Mouse (Mus musculus) heart, embryonic 13.5 days (tissue): ENCODE data around the gene Arhgap31. TPM values are rescaled to one million over a fixed set of nuclear protein-coding genes. Genes with fewer than 3 reads are reported as not detected.

Source experiments
- ATAC-seq: fragments of 200-750 bp; cut with Nextera tagmentation; 2 replicates; pipeline ENCODE4 v1.8.0; 2017; ENCODE audit warnings: moderate TSS enrichment; ENCODE audit not compliant: insufficient number of reproducible peaks, low FRiP score, low TSS enrichment; ENCODE audit errors: extremely low read depth
- H3K27ac ChIP-seq: fragments of 300-500 bp; sonication (generic); replicated peaks from 2 replicates; pipeline ENCODE4 v1.5.1; 2015; ENCODE audit warnings: moderate library complexity, mild to moderate bottlenecking, inconsistent platforms
- H3K27me3 ChIP-seq: fragments of 300-500 bp; sonication (generic); replicated peaks from 2 replicates; pipeline ENCODE4 v1.6.1; 2015; ENCODE audit warnings: mild to moderate bottlenecking, inconsistent platforms
- H3K36me3 ChIP-seq: fragments of 300-500 bp; sonication (generic); 2 replicates; pipeline ENCODE4 v1.6.1; 2015; ENCODE audit warnings: mild to moderate bottlenecking, inconsistent platforms
- H3K4me1 ChIP-seq: fragments of 300-500 bp; sonication (generic); 2 replicates; pipeline ENCODE4 v1.6.1; 2015; ENCODE audit warnings: inconsistent platforms
- H3K4me2 ChIP-seq: fragments of 300-500 bp; sonication (generic); 2 replicates; pipeline ENCODE4 v1.6.1; 2015; ENCODE audit warnings: inconsistent platforms, mild to moderate bottlenecking, moderate library complexity
- H3K4me3 ChIP-seq: fragments of 300-500 bp; sonication (generic); 2 replicates; pipeline ENCODE4 v1.5.1; 2015; ENCODE audit warnings: moderate library complexity, mild to moderate bottlenecking, inconsistent platforms
- H3K9ac ChIP-seq: fragments of 300-500 bp; sonication (generic); 2 replicates; pipeline ENCODE4 v1.6.1; 2015; ENCODE audit warnings: inconsistent platforms, mild to moderate bottlenecking, moderate library complexity
- H3K9me3 ChIP-seq: fragments of 300-500 bp; sonication (generic); 2 replicates; pipeline ENCODE4 v1.6.1; 2016; ENCODE audit warnings: inconsistent platforms
- whole genome bisulfite sequencing: fragments of 180-500 bp; shearing (Covaris S2); methylation state at CpG from one replicate; pipeline ENCODE4 v1.1.7; 2015; ENCODE audit warnings: mixed read lengths; 5-methylcytosine and 5-hydroxymethylcytosine counted together
- polyA plus RNA-seq: library from polyadenylated mRNA; unstranded; fragments of >200 nt; fragmentation: Nextera tagmentation; extraction: Ambion mirVana; gene quantifications from 2 replicates; pipeline ENCODE4 v1.2.1, GENCODE M21; 2015

Gene Arhgap31
- polyA plus RNA-seq, result 26.2 and 27.9 TPM in 2 replicates

- Histone ChIP-seq H3K9me3 (no peaks in the 10 kb centered on the region), H3K9ac (peak within 1 kb of the TSS; percentile 98), H3K4me3 (peak within 1 kb of the TSS; percentile 87), H3K4me2 (peak within 1 kb of the TSS; percentile 71), H3K27ac (peak within 1 kb of the TSS; percentile 100), H3K36me3 (peaks cover 20% of the 10 kb centered on the region), H3K4me1 (peaks cover 44% of the 10 kb centered on the region), H3K27me3 (no peaks in the 10 kb centered on the region)
- under 1% methylated on average over 74 of the region's 74 CpGs for WGBS
- ATAC-seq, result peak; percentile 79
These were observed at the start of gene Arhgap31 for GRCm38 (mm10) chr16:38712581-38713403. TSS of gene Arhgap31 (minus strand) at chr16:38713274.

GRCm38 (mm10) chr16:38762401-38762800 lies 49.3 kb upstream of the Arhgap31 start:
- ATAC-seq, result no peak
- WGBS, result 78% methylated on average over 8 of the region's 8 CpGs
- H3K27ac ChIP-seq, result no peak overlapping the region
- H3K27me3 ChIP-seq, result no peaks in the 10 kb centered on the region
- no peak overlapping the region for H3K4me2 ChIP-seq
- peaks cover 57% of the 10 kb centered on the region for H3K36me3 ChIP-seq
- no peak overlapping the region for H3K9ac ChIP-seq
- H3K9me3 ChIP-seq, result no peaks in the 10 kb centered on the region
- H3K4me1 ChIP-seq, result peaks cover 44% of the 10 kb centered on the region
- H3K4me3 ChIP-seq, result no peak overlapping the region

GRCm38 (mm10) chr16:38761972-38762371 lies 48.9 kb upstream of the Arhgap31 start:
- Histone ChIP-seq H3K36me3 (peaks cover 57% of the 10 kb centered on the region), H3K4me1 (peaks cover 47% of the 10 kb centered on the region), H3K9me3 (no peaks in the 10 kb centered on the region), H3K4me3 (no peak overlapping the region), H3K4me2 (no peak overlapping the region), H3K27me3 (no peaks in the 10 kb centered on the region), H3K27ac (no peak overlapping the region), H3K9ac (no peak overlapping the region)
- ATAC-seq, result no peak
- WGBS, result 71% methylated on average over 5 of the region's 5 CpGs

GRCm38 (mm10) chr16:38760834-38761375 lies 47.8 kb upstream of the Arhgap31 start:
- ATAC-seq, result no peak
- H3K4me3 ChIP-seq, result no peak overlapping the region
- 81% methylated on average over 6 of the region's 6 CpGs for WGBS
- H3K9ac ChIP-seq, result no peak overlapping the region
- H3K36me3 ChIP-seq, result peaks cover 51% of the 10 kb centered on the region
- H3K9me3 ChIP-seq, result no peaks in the 10 kb centered on the region
- H3K27me3 ChIP-seq, result no peaks in the 10 kb centered on the region
- H3K27ac ChIP-seq, result no peak overlapping the region
- no peak overlapping the region for H3K4me2 ChIP-seq
- peaks cover 55% of the 10 kb centered on the region for H3K4me1 ChIP-seq

- no peak for ATAC-seq
- WGBS, result 95% methylated on average over 5 of the region's 5 CpGs
- Histone ChIP-seq H3K36me3 (peaks cover 49% of the 10 kb centered on the region), H3K9ac (no peak overlapping the region), H3K27ac (no peak overlapping the region), H3K9me3 (no peaks in the 10 kb centered on the region), H3K4me2 (no peak overlapping the region), H3K4me1 (peaks cover 61% of the 10 kb centered on the region), H3K4me3 (no peak overlapping the region), H3K27me3 (no peaks in the 10 kb centered on the region)
These were observed 47.2 kb upstream of the Arhgap31 start for GRCm38 (mm10) chr16:38760239-38760638.

GRCm38 (mm10) chr16:38758104-38758861 lies 45.2 kb upstream of the Arhgap31 start:
- H3K9ac ChIP-seq, result no peak overlapping the region
- WGBS, result 73% methylated on average over 12 of the region's 12 CpGs
- no peak for ATAC-seq
- peak overlapping the region; percentile 53 for H3K27ac ChIP-seq
- peaks cover 60% of the 10 kb centered on the region for H3K4me1 ChIP-seq
- peaks cover 58% of the 10 kb centered on the region for H3K36me3 ChIP-seq
- H3K27me3 ChIP-seq, result no peaks in the 10 kb centered on the region
- no peaks in the 10 kb centered on the region for H3K9me3 ChIP-seq
- no peak overlapping the region for H3K4me2 ChIP-seq
- no peak overlapping the region for H3K4me3 ChIP-seq

- Histone ChIP-seq H3K9me3 (no peaks in the 10 kb centered on the region), H3K27ac (peak overlapping the region; percentile 53), H3K4me2 (no peak overlapping the region), H3K4me1 (peaks cover 65% of the 10 kb centered on the region), H3K9ac (no peak overlapping the region), H3K4me3 (no peak overlapping the region), H3K27me3 (no peaks in the 10 kb centered on the region), H3K36me3 (peaks cover 53% of the 10 kb centered on the region)
- no peak for ATAC-seq
- 91% methylated on average over 19 of the region's 19 CpGs for WGBS
These were observed 44.6 kb upstream of the Arhgap31 start for GRCm38 (mm10) chr16:38757626-38758025.

- no peak overlapping the region for H3K4me2 ChIP-seq
- H3K4me1 ChIP-seq, result peaks cover 66% of the 10 kb centered on the region
- H3K4me3 ChIP-seq, result no peak overlapping the region
- no peaks in the 10 kb centered on the region for H3K27me3 ChIP-seq
- WGBS, result 50% methylated on average over 4 of the region's 4 CpGs
- peaks cover 55% of the 10 kb centered on the region for H3K36me3 ChIP-seq
- H3K9ac ChIP-seq, result 0 out of 2 replicates have a peak overlapping the region, but pooled peaks have one; percentile 24
- no peak for ATAC-seq
- H3K9me3 ChIP-seq, result no peaks in the 10 kb centered on the region
- peak overlapping the region; percentile 76 for H3K27ac ChIP-seq
These were observed 43.5 kb upstream of the Arhgap31 start for GRCm38 (mm10) chr16:38756572-38756971.

GRCm38 (mm10) chr16:38756177-38756503 lies 43.1 kb upstream of the Arhgap31 start:
- 38% methylated on average over 5 of the region's 5 CpGs for WGBS
- Histone ChIP-seq H3K27ac (peak overlapping the region; percentile 76), H3K4me2 (peak overlapping the region; percentile 37), H3K4me3 (peak overlapping the region; percentile 1; the same call in 1 of the 2 replicates), H3K36me3 (peaks cover 54% of the 10 kb centered on the region), H3K27me3 (no peaks in the 10 kb centered on the region), H3K9ac (0 out of 2 replicates have a peak overlapping the region, but pooled peaks have one; percentile 14), H3K4me1 (peaks cover 63% of the 10 kb centered on the region), H3K9me3 (no peaks in the 10 kb centered on the region)
- ATAC-seq, result no peak

GRCm38 (mm10) chr16:38755452-38756176 lies 42.5 kb upstream of the Arhgap31 start:
- Histone ChIP-seq H3K27me3 (no peaks in the 10 kb centered on the region), H3K27ac (peak overlapping the region; percentile 76), H3K9ac (0 out of 2 replicates have a peak overlapping the region, but pooled peaks have one; percentile 14), H3K4me2 (peak overlapping the region; percentile 37), H3K36me3 (peaks cover 48% of the 10 kb centered on the region), H3K4me1 (peaks cover 68% of the 10 kb centered on the region), H3K9me3 (no peaks in the 10 kb centered on the region), H3K4me3 (peak overlapping the region; percentile 1; the same call in 1 of the 2 replicates)
- ATAC-seq, result no peak
- WGBS, result 40% methylated on average over 7 of the region's 7 CpGs
